Mouse (Mus musculus): ENCODE measurements around the gene Cd300ld5.
"Not testable (repeated sequence)": the region's sequence is repeated elsewhere in the genome, so short reads cannot be mapped to it uniquely, and the experiment has no call there.

The Cd300ld5 gene

GRCm38 (mm10) chr11:115049282-115049895, 11.8 kb upstream of the Cd300ld5 start:
- no peak for DNase-seq (ENCODE audit: low read depth, low spot score)

GRCm38 (mm10) chr11:115048259-115048658, 10.7 kb upstream of the Cd300ld5 start, which contains the start of gene Cd300ld3:
Gene Cd300ld3, minus strand, starts transcription at chr11:115048409.
- no peak for DNase-seq (ENCODE audit: low read depth, low spot score)

GRCm38 (mm10) chr11:115026912-115027311, 10.7 kb downstream of the Cd300ld5 start, which contains the start of gene Cd300ld4:
Gene Cd300ld4, minus strand, starts transcription at chr11:115027012.
- DNase-seq (ENCODE audit: low read depth, low spot score), result not testable (repeated sequence)

GRCm38 (mm10) chr11:115016093-115016492, 21.5 kb downstream of the Cd300ld5 start, which contains the start of gene Cd300ld2:
Gene Cd300ld2, minus strand, starts transcription at chr11:115016193.
- DNase-seq (ENCODE audit: low read depth, low spot score), result not testable (repeated sequence)

- no peak for DNase-seq (ENCODE audit: low read depth, low spot score)
Observed at GRCm38 (mm10) chr11:115004070-115004469, 33.5 kb downstream of the Cd300ld5 start.

GRCm38 (mm10) chr11:115001474-115002040, 36.0 kb downstream of the Cd300ld5 start, which contains the start of gene Cd300c2:
Gene Cd300c2, minus strand, starts transcription at chr11:115001880.
- no peak for DNase-seq (ENCODE audit: low read depth, low spot score)

GRCm38 (mm10) chr11:114989793-114990192, 47.8 kb downstream of the Cd300ld5 start, which contains the start of gene Cd300ld:
Gene Cd300ld, minus strand, starts transcription at chr11:114989922.
- DNase-seq (ENCODE audit: low read depth, low spot score), result no peak

- no peak for DNase-seq (ENCODE audit: low read depth, low spot score)
Observed at GRCm38 (mm10) chr11:114981866-114982265, 55.7 kb downstream of the Cd300ld5 start.

Measured in mesoderm, embryonic 11.5 days (tissue).